In genomic region chr10:80754594-80755290, GRCm38 (mm10) we compare ENCODE assay signal across 8 mouse cellular contexts. TPM values are rescaled to one million over a fixed set of nuclear protein-coding genes. Genes with fewer than 3 reads are reported as not detected.
A peak's percentile ranks its signal among the peaks of the same experiment; 100 is the strongest.
DNase-seq lines count a peak whose midpoint lies in the region; ATAC-seq lines count a peak whose summit lies in the region.

Gene Dot1l (plus strand): TSS chr10:80755206.

- intact Hi-C loops in gastrocnemius, postnatal 14 days (cut with DNase I; ENCODE audit: low total_unique reads) = no loop called here
- intact Hi-C loops in left cerebral cortex, postnatal 10 days (cut with DNase I) = no loop called here

- DNase-seq in adipocyte (ENCODE audit: low spot score) = peak; percentile 93
- DNase-seq in embryo, embryonic 10 days (ENCODE audit: low spot score) = peak; percentile 99
- DNase-seq in gastrocnemius, postnatal 14 days = peak; percentile 99
- DNase-seq in left cerebral cortex, postnatal 10 days (ENCODE audit: extremely low spot score in 1 of 2, low spot score in 2 of 2) = peak; percentile 95 to 99
- peak; percentile 98 for DNase-seq in right cerebral cortex, postnatal 25 days
- DNase-seq in urinary bladder, postnatal 4 days (ENCODE audit: low spot score in 2 of 2) = peak; percentile 98 to 99

- peak; percentile 82 for ATAC-seq in inflammation-experienced regulatory T-cells, adult 6 months
- ATAC-seq in megakaryocyte-erythroid progenitor cell, adult 5-6 weeks (replicated peaks; ENCODE audit: low FRiP score, low TSS enrichment, poor library complexity, severe bottlenecking) = peak; percentile 72

RNA-seq across cellular contexts. Expression of gene Dot1l, which starts in this region (rescaled TPM):
- total RNA-seq in gastrocnemius, postnatal 14 days (2021) = 10 to 100 TPM; 25.5 to 26.1 TPM
- 10 to 100 TPM; 10.9 to 23.4 (median 15.3) TPM for polyA plus RNA-seq in inflammation-experienced regulatory T-cells, adult 6 months (2017; shearing (Covaris generic))
- 10 to 100 TPM; 59.1 to 60.1 TPM for total RNA-seq in left cerebral cortex, postnatal 10 days (2021)
- 67.0 and 83.2 TPM in 2 replicates for total RNA-seq in megakaryocyte-erythroid progenitor cell, adult 5-6 weeks (2014; fragmentation: Nextera tagmentation)
- total RNA-seq in megakaryocyte-erythroid progenitor cell, adult 5-6 weeks (2017) = 9.9 and 14.0 TPM in 2 replicates

Comparison
In these comparisons a context has a peak if more than half of its experiments do, and no peak if none do; other contexts are left out.
1. Peak in every context shown above with its lines: DNase-seq and ATAC-seq.